Mouse (Mus musculus) embryonic facial prominence, embryonic 12.5 days (tissue): ENCODE measurements around the gene Arhgdia. TPM values are rescaled to one million over a fixed set of nuclear protein-coding genes. Genes with fewer than 3 reads are reported as not detected.

Experiments
- ATAC-seq: fragments of 200-750 bp; cut with Nextera tagmentation; 2 replicates; pipeline ENCODE4 v1.8.0; 2017; ENCODE audit not compliant: insufficient number of reproducible peaks, insufficient read depth, low FRiP score, low TSS enrichment
- H3K27ac ChIP-seq: fragments of 300-500 bp; sonication (generic); 2 replicates; pipeline ENCODE4 v1.5.1; 2016; ENCODE audit warnings: mild to moderate bottlenecking
- H3K27me3 ChIP-seq: fragments of 300-500 bp; sonication (generic); 2 replicates; pipeline ENCODE4 v1.6.1; 2016; ENCODE audit warnings: mild to moderate bottlenecking, moderate library complexity
- H3K36me3 ChIP-seq: fragments of 300-500 bp; sonication (generic); 2 replicates; pipeline ENCODE4 v1.6.1; 2016; ENCODE audit warnings: mild to moderate bottlenecking
- H3K4me1 ChIP-seq: fragments of 300-500 bp; sonication (generic); 2 replicates; pipeline ENCODE4 v1.6.1; 2016
- H3K4me2 ChIP-seq: fragments of 300-500 bp; sonication (generic); replicated peaks from 2 replicates; pipeline ENCODE4 v1.6.1; 2016; ENCODE audit warnings: mild to moderate bottlenecking, moderate library complexity
- H3K4me3 ChIP-seq: fragments of 300-500 bp; sonication (generic); 2 replicates; pipeline ENCODE4 v1.5.1; 2016; ENCODE audit warnings: mild to moderate bottlenecking
- H3K9ac ChIP-seq: fragments of 300-500 bp; sonication (generic); 2 replicates; pipeline ENCODE4 v1.6.1; 2016; ENCODE audit warnings: mild to moderate bottlenecking, moderate library complexity
- H3K9me3 ChIP-seq: fragments of 300-500 bp; sonication (generic); 2 replicates; pipeline ENCODE4 v1.6.1; 2016; ENCODE audit warnings: mild to moderate bottlenecking, moderate library complexity
- WGBS: fragments of 180-500 bp; shearing (Covaris S2); methylation state at CpG from one replicate; pipeline ENCODE4 v1.1.7; 2016; 5-methylcytosine and 5-hydroxymethylcytosine counted together
- polyA plus RNA-seq: library from polyadenylated mRNA; unstranded; fragments of >200 nt; fragmentation: Nextera tagmentation; extraction: Ambion mirVana; gene quantifications from 2 replicates; pipeline ENCODE4 v1.2.1, GENCODE M21; 2016

Gene Arhgdia
- polyA plus RNA-seq, 1 experiment from 2014 or later, result 561 TPM

DNA sequence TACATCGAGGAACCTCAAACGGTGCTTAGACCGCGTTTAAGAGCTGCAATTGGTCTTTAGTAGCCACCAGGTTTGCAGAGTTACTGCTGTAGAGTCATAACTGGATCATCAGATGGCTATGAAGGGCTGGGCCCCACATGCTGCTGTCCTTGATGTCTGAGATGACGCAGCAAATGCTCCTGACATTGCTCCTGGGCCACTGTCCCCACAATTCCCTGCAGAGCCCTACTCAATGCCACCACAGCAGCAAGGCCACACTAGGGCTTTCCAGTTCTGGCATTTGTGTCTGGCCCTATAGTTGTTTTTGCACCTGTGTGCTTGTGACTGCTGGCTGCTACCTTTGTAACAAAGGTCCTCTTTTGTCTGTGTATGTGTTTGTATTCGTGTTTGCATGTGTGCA, 41.4 kb upstream of the Arhgdia start:
- Histone ChIP-seq H3K9me3 (no peaks in the 10 kb centered on the region), H3K4me2 (no peak overlapping the region), H3K4me3 (no peak overlapping the region), H3K36me3 (peaks cover 63% of the 10 kb centered on the region), H3K9ac (no peak overlapping the region), H3K27ac (no peak overlapping the region), H3K4me1 (peaks cover 13% of the 10 kb centered on the region), H3K27me3 (no peaks in the 10 kb centered on the region)
- ATAC-seq, result no peak
- 91% methylated on average over 6 of the region's 6 CpGs for WGBS

DNA sequence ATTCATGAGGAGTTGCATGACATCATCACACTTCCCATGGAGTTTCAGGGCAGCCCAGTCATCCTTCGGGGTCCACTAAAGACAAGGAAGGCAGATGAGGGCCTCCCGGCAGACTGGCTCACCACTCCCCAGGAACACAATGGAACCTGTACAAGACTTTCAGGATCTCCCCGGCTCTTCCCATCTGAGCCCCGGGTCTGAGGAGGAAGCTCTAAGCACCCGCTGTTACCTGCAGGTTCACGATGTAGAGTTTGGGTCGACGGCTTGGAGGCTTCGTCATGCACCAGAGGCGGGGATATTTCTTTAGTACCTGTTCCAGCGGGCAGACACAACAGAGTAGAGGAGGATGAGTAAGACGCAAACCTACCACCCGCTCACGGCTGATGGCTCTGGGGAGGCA, 38.8 kb upstream of the Arhgdia start:
- no peak overlapping the region for H3K4me2 ChIP-seq
- no peak overlapping the region for H3K9ac ChIP-seq
- no peak for ATAC-seq
- H3K4me1 ChIP-seq, result peaks cover 19% of the 10 kb centered on the region
- WGBS, result 92% methylated on average over 14 of the region's 14 CpGs
- no peak overlapping the region for H3K27ac ChIP-seq
- no peaks in the 10 kb centered on the region for H3K9me3 ChIP-seq
- H3K4me3 ChIP-seq, result no peak overlapping the region
- H3K27me3 ChIP-seq, result no peaks in the 10 kb centered on the region
- peaks cover 54% of the 10 kb centered on the region for H3K36me3 ChIP-seq

GRCm38 (mm10) chr11:120618619-120619535, 37.5 kb upstream of the Arhgdia start:
- ATAC-seq, result no peak
- no peak overlapping the region for H3K4me2 ChIP-seq
- no peaks in the 10 kb centered on the region for H3K9me3 ChIP-seq
- H3K4me1 ChIP-seq, result peaks cover 14% of the 10 kb centered on the region
- H3K9ac ChIP-seq, result no peak overlapping the region
- H3K27ac ChIP-seq, result no peak overlapping the region
- 0 out of 2 replicates have a peak overlapping the region, but pooled peaks have one; percentile 80 for H3K4me3 ChIP-seq
- peaks cover 63% of the 10 kb centered on the region for H3K36me3 ChIP-seq
- H3K27me3 ChIP-seq, result no peaks in the 10 kb centered on the region
- 92% methylated on average over 25 of the region's 25 CpGs for WGBS

DNA sequence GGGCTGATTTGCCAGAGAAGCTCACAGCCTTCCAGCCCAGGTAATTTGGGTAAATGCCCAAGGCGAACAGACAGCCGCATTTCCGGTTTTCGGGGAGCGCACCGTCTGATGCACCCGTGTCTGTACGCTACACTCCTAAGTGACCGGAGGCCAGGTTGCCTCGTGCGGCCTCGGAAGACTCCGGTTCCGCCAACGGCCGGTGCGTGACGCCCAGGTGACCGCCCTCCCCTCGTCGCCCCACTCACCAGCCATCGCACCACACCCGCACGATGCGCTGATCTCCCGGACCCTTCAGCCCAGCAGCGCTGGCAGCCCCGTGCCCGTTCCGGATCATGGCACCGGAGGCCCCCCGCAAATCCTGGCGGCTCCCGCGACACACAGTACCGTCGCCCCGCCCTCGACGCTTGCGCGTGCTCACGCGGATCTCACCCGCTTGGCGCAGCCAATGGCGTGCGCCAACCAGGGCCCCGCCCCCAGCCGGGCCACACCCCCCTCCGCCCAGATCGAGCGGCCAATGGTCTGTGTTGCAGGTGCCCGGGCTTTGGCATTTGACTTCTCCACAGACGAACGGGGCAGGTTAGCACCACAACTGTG, 36.2 kb upstream of the Arhgdia start, which contains the start of gene Pcyt2:
Pcyt2 (minus strand) TSS at position 418 of the 594 bp plus-strand sequence.
- Histone ChIP-seq H3K27me3 (no peaks in the 10 kb centered on the region), H3K4me2 (peak within 1 kb of the TSS; percentile 78), H3K4me1 (peaks cover 10% of the 10 kb centered on the region), H3K9me3 (no peaks in the 10 kb centered on the region), H3K27ac (peak within 1 kb of the TSS; percentile 60), H3K4me3 (peak within 1 kb of the TSS; percentile 80), H3K36me3 (peaks cover 67% of the 10 kb centered on the region), H3K9ac (peak within 1 kb of the TSS; percentile 75)
- peak; percentile 85 for ATAC-seq
- WGBS, result under 1% methylated on average over 56 of the region's 56 CpGs

GRCm38 (mm10) chr11:120616617-120617294, 35.3 kb upstream of the Arhgdia start:
- Histone ChIP-seq H3K27ac (no peak overlapping the region; the same call in 1 of the 2 replicates), H3K4me1 (peaks cover 10% of the 10 kb centered on the region), H3K27me3 (no peaks in the 10 kb centered on the region), H3K4me2 (peak overlapping the region; percentile 78), H3K9ac (peak overlapping the region; percentile 75), H3K9me3 (no peaks in the 10 kb centered on the region), H3K36me3 (peaks cover 67% of the 10 kb centered on the region), H3K4me3 (peak overlapping the region; percentile 80)
- no peak for ATAC-seq
- WGBS, result 50% methylated on average over 4 of the region's 4 CpGs

DNA sequence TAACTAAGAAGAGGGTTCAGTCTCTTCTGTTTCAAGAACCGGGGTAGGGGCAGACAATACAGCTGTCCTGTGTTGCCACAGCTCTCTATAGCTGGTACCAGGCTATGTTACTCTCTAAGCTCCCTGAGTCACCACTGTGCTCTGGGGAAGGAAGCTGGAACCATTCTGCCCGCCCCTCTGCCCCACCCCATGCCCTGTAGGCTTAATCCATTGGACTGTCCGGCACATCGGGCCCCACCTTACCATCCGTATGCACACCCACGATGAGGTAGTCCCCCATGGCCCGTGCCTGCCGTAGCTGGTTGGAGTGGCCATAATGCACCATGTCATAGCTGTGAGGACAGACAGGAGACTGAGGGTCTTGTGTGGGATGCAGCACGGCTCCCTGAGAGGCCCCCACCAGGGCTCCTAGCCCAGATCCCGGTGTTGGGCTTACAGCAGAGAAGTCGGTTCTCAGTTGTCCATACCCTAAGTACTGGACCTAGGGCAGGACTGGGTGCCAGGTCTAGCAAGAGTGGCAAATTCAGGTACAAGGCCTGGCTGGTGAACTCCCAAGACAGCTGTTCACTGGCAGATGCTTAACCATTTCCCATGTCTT, 34.3 kb upstream of the Arhgdia start:
- H3K9ac ChIP-seq, result no peak overlapping the region
- H3K9me3 ChIP-seq, result no peaks in the 10 kb centered on the region
- H3K4me2 ChIP-seq, result no peak overlapping the region
- peaks cover 10% of the 10 kb centered on the region for H3K4me1 ChIP-seq
- 95% methylated on average over 11 of the region's 11 CpGs for WGBS
- H3K27me3 ChIP-seq, result no peaks in the 10 kb centered on the region
- no peak; the same call in 1 of the 2 replicates for ATAC-seq
- H3K4me3 ChIP-seq, result no peak overlapping the region
- peaks cover 71% of the 10 kb centered on the region for H3K36me3 ChIP-seq
- H3K27ac ChIP-seq, result no peak overlapping the region

DNA sequence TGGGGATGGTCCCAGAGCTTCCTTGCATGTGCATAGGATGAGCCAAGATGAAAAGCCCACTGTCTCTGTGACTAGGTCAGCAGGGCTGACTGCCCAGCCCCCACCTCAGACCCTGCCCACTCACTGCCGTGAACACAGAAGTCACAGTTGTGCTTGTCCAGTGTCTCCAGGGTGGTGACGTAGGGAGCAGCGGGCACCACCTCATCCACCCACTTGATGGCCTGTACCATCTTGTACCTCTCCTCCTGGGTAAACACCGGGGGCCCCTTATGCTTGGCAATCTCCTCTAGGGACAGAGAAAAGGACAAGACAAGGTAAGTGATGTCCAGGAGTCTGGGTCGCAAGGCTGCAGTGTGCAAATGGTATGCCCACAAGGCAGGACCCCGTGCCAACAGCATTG, 33.7 kb upstream of the Arhgdia start:
- Histone ChIP-seq H3K4me2 (no peak overlapping the region), H3K36me3 (peaks cover 71% of the 10 kb centered on the region), H3K9ac (no peak overlapping the region), H3K4me1 (peaks cover 10% of the 10 kb centered on the region), H3K27ac (no peak overlapping the region), H3K4me3 (no peak overlapping the region), H3K27me3 (no peaks in the 10 kb centered on the region), H3K9me3 (no peaks in the 10 kb centered on the region)
- WGBS, result 87% methylated on average over 6 of the region's 6 CpGs
- ATAC-seq, result no peak

- H3K27me3 ChIP-seq, result peaks cover 9% of the 10 kb centered on the region
- no peak overlapping the region for H3K4me3 ChIP-seq
- peaks cover 66% of the 10 kb centered on the region for H3K36me3 ChIP-seq
- H3K27ac ChIP-seq, result no peak overlapping the region
- H3K4me2 ChIP-seq, result no peak overlapping the region
- peaks cover 14% of the 10 kb centered on the region for H3K4me1 ChIP-seq
- H3K9me3 ChIP-seq, result no peaks in the 10 kb centered on the region
- H3K9ac ChIP-seq, result no peak overlapping the region
- ATAC-seq, result no peak
- WGBS, result 85% methylated on average over 8 of the region's 8 CpGs
These were observed 32.6 kb upstream of the Arhgdia start for GRCm38 (mm10) chr11:120613976-120614375.

GRCm38 (mm10) chr11:120613481-120613972, 32.1 kb upstream of the Arhgdia start:
- Histone ChIP-seq H3K4me3 (no peak overlapping the region), H3K27me3 (peaks cover 13% of the 10 kb centered on the region), H3K27ac (no peak overlapping the region), H3K9me3 (no peaks in the 10 kb centered on the region), H3K9ac (no peak overlapping the region), H3K36me3 (peaks cover 61% of the 10 kb centered on the region), H3K4me2 (no peak overlapping the region), H3K4me1 (peaks cover 18% of the 10 kb centered on the region)
- no peak for ATAC-seq
- WGBS, result 94% methylated on average over 10 of the region's 10 CpGs

GRCm38 (mm10) chr11:120612763-120613162, 31.3 kb upstream of the Arhgdia start:
- peaks cover 26% of the 10 kb centered on the region for H3K4me1 ChIP-seq
- peaks cover 17% of the 10 kb centered on the region for H3K27me3 ChIP-seq
- no peaks in the 10 kb centered on the region for H3K9me3 ChIP-seq
- H3K4me2 ChIP-seq, result no peak overlapping the region
- peaks cover 56% of the 10 kb centered on the region for H3K36me3 ChIP-seq
- no peak overlapping the region for H3K4me3 ChIP-seq
- WGBS, result 49% methylated on average over 6 of the region's 6 CpGs
- no peak overlapping the region for H3K9ac ChIP-seq
- H3K27ac ChIP-seq, result no peak overlapping the region
- ATAC-seq, result no peak

DNA sequence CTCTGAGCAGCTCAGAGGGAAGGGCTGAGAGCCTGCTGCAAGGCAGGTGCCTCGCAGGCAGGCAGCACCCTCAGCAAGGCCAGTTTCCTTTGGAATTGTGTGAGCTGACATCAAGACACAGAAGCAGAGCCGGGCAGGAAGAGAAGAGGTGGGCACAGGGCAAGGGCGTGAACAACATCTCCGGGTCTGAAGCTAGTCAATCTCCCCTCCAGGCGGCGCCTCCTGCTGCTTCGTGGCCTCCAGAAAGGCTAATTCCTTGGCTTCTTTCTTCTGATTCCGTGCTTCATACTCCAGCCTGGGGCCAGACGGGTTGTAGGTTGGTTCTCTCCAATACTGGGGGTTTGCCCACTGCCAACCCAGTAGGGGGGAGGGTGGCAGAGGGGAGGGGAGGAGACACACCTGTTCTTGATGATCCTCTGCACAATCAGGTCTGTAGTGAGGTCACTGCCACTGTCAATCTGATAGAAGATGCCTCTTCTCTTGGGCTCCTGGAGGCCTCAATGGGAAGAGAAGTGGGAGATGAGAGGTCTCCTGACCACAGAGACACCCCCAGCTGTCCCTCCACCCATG, 29.1 kb upstream of the Arhgdia start:
- Histone ChIP-seq H3K4me3 (no peak overlapping the region), H3K27me3 (peaks cover 17% of the 10 kb centered on the region), H3K4me2 (no peak overlapping the region), H3K27ac (no peak overlapping the region), H3K36me3 (peaks cover 61% of the 10 kb centered on the region), H3K9me3 (no peaks in the 10 kb centered on the region), H3K9ac (no peak overlapping the region), H3K4me1 (peaks cover 19% of the 10 kb centered on the region)
- 84% methylated on average over 9 of the region's 9 CpGs for WGBS
- no peak for ATAC-seq
